Mouse (Mus musculus) kidney, adult 2 months (tissue): ENCODE measurements around the gene Egfr. TPM values are rescaled to one million over a fixed set of nuclear protein-coding genes. Genes with fewer than 3 reads are reported as not detected.

Experiments used
- DNase-seq: peaks from one replicate; pipeline ENCODE4 v3.0.0; 2021
- H3K27ac ChIP-seq: fragments of 200-500 bp; 2 replicates; pipeline ENCODE4 v1.5.1; 2012; ENCODE audit warnings: low read depth, low read length, control low read depth, inconsistent platforms; ENCODE audit not compliant: insufficient read depth
- H3K27me3 ChIP-seq: fragments of 200-500 bp; replicated peaks from 2 replicates; pipeline ENCODE4 v1.6.1; 2012; ENCODE audit warnings: mild to moderate bottlenecking, moderate library complexity, low read length, inconsistent platforms; ENCODE audit not compliant: control insufficient read depth, insufficient read depth
- H3K36me3 ChIP-seq: fragments of 200-500 bp; 2 replicates; pipeline ENCODE4 v1.6.1; 2012; ENCODE audit warnings: mild to moderate bottlenecking, moderate library complexity, low read length, inconsistent platforms; ENCODE audit not compliant: control insufficient read depth, insufficient read depth
- H3K4me1 ChIP-seq: fragments of 200-500 bp; 2 replicates; pipeline ENCODE4 v1.6.1; 2011; ENCODE audit warnings: low read length; ENCODE audit not compliant: control insufficient read depth, insufficient read depth
- H3K4me3 ChIP-seq: fragments of 200-500 bp; 2 replicates; pipeline ENCODE4 v1.5.1; 2011; ENCODE audit warnings: mild to moderate bottlenecking, low read depth, low read length, control low read depth; ENCODE audit not compliant: insufficient read depth
- CTCF ChIP-seq: fragments of 200-500 bp; conservative IDR thresholded peaks from 2 replicates; pipeline ENCODE4 v1.5.1; 2011; ENCODE audit warnings: low read depth, mild to moderate bottlenecking, control low read depth, low read length, moderate library complexity, mixed read lengths; ENCODE audit not compliant: insufficient read depth, insufficient read length
- POLR2A ChIP-seq: fragments of 200-500 bp; IDR thresholded peaks from one replicate; pipeline ENCODE4 v1.6.1; 2011; ENCODE audit warnings: low read depth, low read length, control low read depth
- WGBS: fragments of 180-500 bp; shearing (Covaris S2); methylation state at CpG from one replicate; pipeline ENCODE4 v1.1.7; 2018; 5-methylcytosine and 5-hydroxymethylcytosine counted together
- polyA plus RNA-seq: library from polyadenylated mRNA; depleted of rRNA; stranded (reverse); fragments of >200 nt; gene quantifications from 2 replicates; pipeline ENCODE4 v1.2.3, GENCODE M21; 2012

Gene Egfr
- polyA plus RNA-seq, 1 experiment: 19.9 TPM

GRCm38 (mm10) chr11:16917512-16917911 is 165.5 kb downstream of the Egfr start:
- no peaks in the 10 kb centered on the region for H3K27me3 ChIP-seq
- WGBS: 97% methylated on average over 2 of the region's 2 CpGs
- H3K4me1 ChIP-seq: no peaks in the 10 kb centered on the region
- peaks cover 2% of the 10 kb centered on the region; the same call in 1 of the 2 replicates for H3K36me3 ChIP-seq
- no peak for TF ChIP-seq CTCF
- no peak for TF ChIP-seq POLR2A
- DNase-seq: no peak
- no peak overlapping the region for H3K4me3 ChIP-seq
- H3K27ac ChIP-seq: no peak overlapping the region

GRCm38 (mm10) chr11:16932159-16932558 is 180.2 kb downstream of the Egfr start:
- H3K27ac ChIP-seq: no peak overlapping the region
- WGBS: 92% methylated on average over 3 of the region's 3 CpGs
- DNase-seq: peak; percentile 14
- no peak overlapping the region for H3K4me3 ChIP-seq
- no peaks in the 10 kb centered on the region for H3K27me3 ChIP-seq
- no peaks in the 10 kb centered on the region for H3K36me3 ChIP-seq
- no peaks in the 10 kb centered on the region for H3K4me1 ChIP-seq
- no peak for TF ChIP-seq CTCF
- no peak for TF ChIP-seq POLR2A

GRCm38 (mm10) chr11:16935577-16936236 is 183.7 kb downstream of the Egfr start:
- H3K4me1 ChIP-seq: no peaks in the 10 kb centered on the region
- no peak overlapping the region for H3K27ac ChIP-seq
- H3K36me3 ChIP-seq: no peaks in the 10 kb centered on the region
- no peak overlapping the region for H3K4me3 ChIP-seq
- peak; percentile 62 for DNase-seq
- WGBS: 52% methylated on average over 6 of the region's 6 CpGs
- H3K27me3 ChIP-seq: no peaks in the 10 kb centered on the region
- TF ChIP-seq POLR2A: no peak
- no peak for TF ChIP-seq CTCF

- TF ChIP-seq CTCF: no peak
- no peak for TF ChIP-seq POLR2A
- DNase-seq: no peak
- H3K27me3 ChIP-seq: no peaks in the 10 kb centered on the region
- H3K4me1 ChIP-seq: no peaks in the 10 kb centered on the region
- H3K4me3 ChIP-seq: no peak overlapping the region
- no peaks in the 10 kb centered on the region for H3K36me3 ChIP-seq
- H3K27ac ChIP-seq: no peak overlapping the region
- WGBS: 75% methylated on average over 4 of the region's 4 CpGs
Observed at GRCm38 (mm10) chr11:16941103-16941793, 189.2 kb downstream of the Egfr start.

GRCm38 (mm10) chr11:16941973-16942452 is 190.0 kb downstream of the Egfr start:
- no peak overlapping the region for H3K27ac ChIP-seq
- H3K27me3 ChIP-seq: no peaks in the 10 kb centered on the region
- no peaks in the 10 kb centered on the region for H3K36me3 ChIP-seq
- no peaks in the 10 kb centered on the region for H3K4me1 ChIP-seq
- no peak for DNase-seq
- no peak overlapping the region for H3K4me3 ChIP-seq
- WGBS: 71% methylated on average over 4 of the region's 4 CpGs
- TF ChIP-seq POLR2A: no peak
- TF ChIP-seq CTCF: no peak

- no peak for DNase-seq
- TF ChIP-seq CTCF (no peak), POLR2A (no peak)
- no peaks in the 10 kb centered on the region for H3K4me1 ChIP-seq
- H3K27ac ChIP-seq: no peak overlapping the region
- H3K4me3 ChIP-seq: no peak overlapping the region
- no peaks in the 10 kb centered on the region for H3K36me3 ChIP-seq
- no peaks in the 10 kb centered on the region for H3K27me3 ChIP-seq
- 74% methylated on average over 4 of the region's 4 CpGs for WGBS
Observed at GRCm38 (mm10) chr11:16943016-16943415, 191.0 kb downstream of the Egfr start.

- H3K4me3 ChIP-seq: no peak overlapping the region
- TF ChIP-seq POLR2A (no peak), CTCF (no peak)
- WGBS: 2% methylated on average over 1 of the region's 1 CpGs
- H3K27ac ChIP-seq: no peak overlapping the region
- H3K36me3 ChIP-seq: no peaks in the 10 kb centered on the region
- H3K4me1 ChIP-seq: peaks cover 2% of the 10 kb centered on the region; the same call in 1 of the 2 replicates
- peak; percentile 56 for DNase-seq
- no peaks in the 10 kb centered on the region for H3K27me3 ChIP-seq
Observed at GRCm38 (mm10) chr11:16948756-16949155, 196.8 kb downstream of the Egfr start.
